Mouse (Mus musculus): ENCODE measurements at regions not wholly inside any gene's neighbourhood (a gene's known extent, or its start where the extent isn't known, plus 50 kb on each side); places are given as distances from the start of the nearest gene placed in this dataset.

- TF ChIP-seq CTCF (IDR thresholded peaks at IDR 0.05; ENCODE audit: low read depth, low read length), result no peak
- no peak for TF ChIP-seq POLR2AphosphoS5 (IDR thresholded peaks at IDR 0.05; ENCODE audit: insufficient replicate concordance, low read depth, low read length)
- TF ChIP-seq GATA1 (IDR thresholded peaks at IDR 0.05; ENCODE audit: borderline replicate concordance, low read length), result no peak
These were observed 128.0 kb upstream of the Sox11 start for GRCm38 (mm10) chr12:27470346-27470745.

Measured in G1E (cell line).